Mouse (Mus musculus) kidney, adult 2 months (tissue): ENCODE results near the gene Tifa.

Experiments used
- CTCF ChIP-seq: fragments of 200-500 bp; conservative IDR thresholded peaks from 2 replicates; pipeline ENCODE4 v1.5.1; 2011; ENCODE audit warnings: low read depth, mild to moderate bottlenecking, control low read depth, low read length, moderate library complexity, mixed read lengths; ENCODE audit not compliant: insufficient read depth, insufficient read length
- POLR2A ChIP-seq: fragments of 200-500 bp; IDR thresholded peaks from one replicate; pipeline ENCODE4 v1.6.1; 2011; ENCODE audit warnings: low read depth, low read length, control low read depth

GRCm38 (mm10) chr3:127804439-127804838 lies 14.8 kb downstream of the Tifa start:
- no peak for TF ChIP-seq POLR2A
- no peak for TF ChIP-seq CTCF
